Mouse (Mus musculus) midbrain, embryonic 15.5 days (tissue): ENCODE data around the gene Rnf13. TPM values are rescaled to one million over a fixed set of nuclear protein-coding genes. Genes with fewer than 3 reads are reported as not detected.
"Not testable (repeated sequence)": the region's sequence is repeated elsewhere in the genome, so short reads cannot be mapped to it uniquely, and the experiment has no call there.

Experiments used
- ATAC-seq: fragments of 200-750 bp; cut with Nextera tagmentation; replicated peaks from 2 replicates; pipeline ENCODE4 v1.8.0; 2017; ENCODE audit warnings: moderate TSS enrichment
- H3K27ac ChIP-seq: fragments of 300-500 bp; sonication (generic); 2 replicates; pipeline ENCODE4 v1.5.1; 2015; ENCODE audit warnings: mild to moderate bottlenecking, inconsistent platforms
- H3K27me3 ChIP-seq: fragments of 300-500 bp; sonication (generic); replicated peaks from 2 replicates; pipeline ENCODE4 v1.6.1; 2015; ENCODE audit warnings: inconsistent platforms
- H3K36me3 ChIP-seq: fragments of 300-500 bp; sonication (generic); replicated peaks from 2 replicates; pipeline ENCODE4 v1.6.1; 2015; ENCODE audit warnings: inconsistent platforms
- H3K4me1 ChIP-seq: fragments of 300-500 bp; sonication (generic); 2 replicates; pipeline ENCODE4 v1.6.1; 2015; ENCODE audit warnings: inconsistent platforms
- H3K4me2 ChIP-seq: fragments of 300-500 bp; sonication (generic); 2 replicates; pipeline ENCODE4 v1.6.1; 2015; ENCODE audit warnings: inconsistent platforms, mild to moderate bottlenecking, moderate library complexity
- H3K4me3 ChIP-seq: fragments of 300-500 bp; sonication (generic); 2 replicates; pipeline ENCODE4 v1.5.1; 2015; ENCODE audit warnings: mild to moderate bottlenecking, inconsistent platforms
- H3K9ac ChIP-seq: fragments of 300-500 bp; sonication (generic); 2 replicates; pipeline ENCODE4 v1.6.1; 2015; ENCODE audit warnings: mild to moderate bottlenecking, inconsistent platforms
- H3K9me3 ChIP-seq: fragments of 300-500 bp; sonication (generic); 2 replicates; pipeline ENCODE4 v1.6.1; 2016; ENCODE audit warnings: inconsistent platforms
- WGBS: fragments of 180-500 bp; shearing (Covaris S2); methylation state at CpG from one replicate; pipeline ENCODE4 v1.1.7; 2015; ENCODE audit warnings: mixed read lengths; 5-methylcytosine and 5-hydroxymethylcytosine counted together
- polyA plus RNA-seq: library from polyadenylated mRNA; unstranded; fragments of >200 nt; fragmentation: Nextera tagmentation; extraction: Ambion mirVana; gene quantifications from 2 replicates; pipeline ENCODE4 v1.2.1, GENCODE M21; 2015

Rnf13 gene
- polyA plus RNA-seq, 1 experiment from 2014 or later = 76.6 TPM

DNA sequence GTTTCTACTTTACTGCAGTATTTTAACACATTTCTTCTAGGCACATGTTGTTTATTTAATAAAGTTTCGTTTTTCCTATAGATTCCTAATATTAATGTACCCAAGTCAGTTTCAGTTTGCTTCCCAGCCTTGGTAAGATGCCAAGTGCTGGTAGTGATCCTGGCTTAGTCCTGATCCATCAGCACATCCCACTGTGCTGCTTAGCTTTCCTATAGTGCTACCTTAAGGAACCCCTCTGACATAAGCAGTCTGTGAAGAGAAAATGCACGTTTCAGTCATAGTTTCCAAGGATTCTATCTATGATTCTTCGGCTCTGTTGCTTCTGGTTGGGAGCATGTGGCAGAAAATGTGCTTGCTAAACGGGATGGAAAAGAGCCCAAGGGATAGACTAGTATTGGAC lies 52.6 kb downstream of the Rnf13 start:
- Histone ChIP-seq H3K9me3 (no peaks in the 10 kb centered on the region), H3K27me3 (no peaks in the 10 kb centered on the region), H3K4me2 (no peak overlapping the region), H3K36me3 (no peaks in the 10 kb centered on the region), H3K4me3 (no peak overlapping the region), H3K4me1 (no peaks in the 10 kb centered on the region), H3K27ac (no peak overlapping the region), H3K9ac (no peak overlapping the region)
- ATAC-seq = no peak
- 77% methylated on average over 4 of the region's 4 CpGs for WGBS

DNA sequence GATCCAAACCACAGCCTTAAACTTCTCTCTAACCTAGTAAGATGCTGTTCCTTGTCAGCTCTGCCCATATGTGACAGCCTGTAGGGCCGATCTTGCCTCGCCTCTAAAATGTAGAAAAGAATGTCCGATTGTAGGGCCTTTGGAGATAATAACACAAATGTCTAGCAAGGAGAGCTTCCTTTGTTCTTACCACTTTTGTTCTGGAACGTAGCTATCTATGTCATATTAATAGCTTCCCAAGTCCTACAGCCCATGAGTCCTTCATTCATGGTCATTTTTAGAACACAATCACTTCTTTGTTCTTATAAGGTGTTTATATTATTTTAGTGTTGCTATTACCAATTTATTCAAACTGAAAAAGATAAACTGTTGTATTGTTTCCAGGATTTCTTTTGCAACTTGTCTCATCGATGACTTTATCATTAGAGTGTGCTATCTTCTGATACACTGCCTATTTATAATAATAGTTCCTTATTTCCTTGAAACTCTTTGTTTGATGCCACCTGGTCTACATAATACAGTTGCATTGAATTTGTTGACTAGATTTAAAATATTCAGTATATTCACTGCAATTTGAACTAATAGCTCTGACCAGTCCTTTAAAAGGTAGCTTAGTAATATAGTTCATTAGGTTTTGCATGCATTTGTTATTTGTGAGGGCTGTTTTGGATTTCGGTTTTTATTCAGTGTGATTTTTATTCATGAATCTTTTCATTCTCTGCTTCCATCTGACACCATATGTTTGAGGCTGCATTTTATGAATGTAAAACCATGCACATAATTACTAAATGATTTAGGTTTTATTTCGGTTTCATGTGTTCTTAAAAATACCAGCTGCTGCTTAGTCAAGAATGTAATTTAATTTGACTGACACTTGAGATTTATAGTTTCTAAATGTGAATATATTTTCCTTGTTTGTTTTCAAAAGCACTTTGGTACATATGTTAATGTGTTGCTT lies 53.4 kb downstream of the Rnf13 start:
- no peak overlapping the region for H3K4me3 ChIP-seq
- H3K27ac ChIP-seq = no peak overlapping the region
- H3K27me3 ChIP-seq = no peaks in the 10 kb centered on the region
- no peak for ATAC-seq
- no peak overlapping the region for H3K4me2 ChIP-seq
- 72% methylated on average over 7 of the region's 7 CpGs for WGBS
- no peaks in the 10 kb centered on the region for H3K9me3 ChIP-seq
- no peak overlapping the region for H3K9ac ChIP-seq
- no peaks in the 10 kb centered on the region for H3K36me3 ChIP-seq
- no peaks in the 10 kb centered on the region for H3K4me1 ChIP-seq

DNA sequence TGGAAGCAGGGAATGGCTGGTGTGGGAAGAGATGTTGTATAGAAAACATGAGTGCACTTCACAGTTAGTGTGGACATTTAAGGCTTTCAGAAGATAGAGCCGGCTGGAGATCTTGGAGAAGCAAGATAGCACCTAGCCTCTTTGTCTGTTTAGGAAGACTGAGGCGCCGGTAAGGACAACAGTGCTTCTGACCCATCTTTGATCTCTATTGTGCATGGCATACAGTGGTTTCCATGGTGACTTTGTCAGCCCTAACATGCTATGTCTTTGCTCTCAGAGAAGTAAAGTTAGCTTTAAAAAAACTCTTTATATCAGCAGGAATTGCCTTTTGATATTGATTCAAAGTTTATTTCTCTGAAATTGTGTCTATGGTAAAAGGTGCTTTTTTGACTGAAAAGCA lies 55.2 kb downstream of the Rnf13 start:
- no peaks in the 10 kb centered on the region; the same call in 1 of the 2 replicates for H3K4me1 ChIP-seq
- no peaks in the 10 kb centered on the region for H3K27me3 ChIP-seq
- WGBS = 32% methylated on average over 3 of the region's 3 CpGs
- H3K27ac ChIP-seq = no peak overlapping the region
- 0 out of 2 replicates have a peak, but pooled peaks have one; percentile 73 for ATAC-seq
- H3K4me3 ChIP-seq = no peak overlapping the region
- H3K9me3 ChIP-seq = no peaks in the 10 kb centered on the region
- no peak overlapping the region for H3K4me2 ChIP-seq
- H3K36me3 ChIP-seq = no peaks in the 10 kb centered on the region
- H3K9ac ChIP-seq = no peak overlapping the region

DNA sequence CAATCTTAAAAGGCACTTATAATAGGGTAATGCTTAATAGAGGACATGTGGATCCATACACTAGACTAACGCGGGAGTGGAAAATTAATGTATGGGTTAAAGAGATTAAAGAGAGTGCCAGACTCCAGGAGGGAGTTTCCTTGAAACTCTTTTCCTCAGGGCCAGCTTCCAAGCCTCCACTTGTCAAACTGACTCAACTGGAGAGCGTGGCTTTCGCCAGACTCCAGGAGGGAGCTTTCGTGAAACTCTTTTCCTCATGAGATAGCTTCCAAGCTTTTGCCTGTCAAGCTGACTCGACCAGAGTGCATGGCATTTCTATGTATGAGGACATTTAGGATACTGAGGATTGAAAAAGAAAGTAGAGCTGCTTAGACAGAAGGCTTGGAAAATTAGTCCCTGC lies 59.2 kb downstream of the Rnf13 start:
- not testable (repeated sequence) for H3K36me3 ChIP-seq, H3K4me1 ChIP-seq, H3K9me3 ChIP-seq, H3K4me2 ChIP-seq, H3K4me3 ChIP-seq, H3K27ac ChIP-seq, H3K9ac ChIP-seq, ATAC-seq, H3K27me3 ChIP-seq
- 27% methylated on average over 6 of the region's 6 CpGs for WGBS

DNA sequence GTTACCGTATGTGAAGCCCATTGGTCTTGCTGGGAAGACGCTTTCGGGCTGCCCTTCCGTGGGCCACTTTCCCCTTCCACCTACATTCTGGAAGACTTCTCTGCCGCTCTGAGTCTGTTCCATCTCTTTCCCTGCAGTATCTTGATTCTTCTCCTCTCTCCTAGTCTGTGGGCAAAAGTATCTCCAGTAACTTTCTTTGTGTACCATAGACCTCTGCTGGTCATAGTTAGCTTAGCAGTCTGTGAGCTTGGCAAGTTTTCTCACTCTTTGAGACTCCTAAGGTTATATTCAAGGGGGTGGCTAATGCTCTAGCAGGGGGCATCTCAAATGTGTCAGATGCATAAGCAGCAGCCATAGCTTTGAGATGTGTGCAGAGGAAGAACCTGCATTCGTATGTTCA lies 79.6 kb downstream of the Rnf13 start:
- H3K9ac ChIP-seq = no peak overlapping the region
- no peak for ATAC-seq
- H3K4me1 ChIP-seq = no peaks in the 10 kb centered on the region
- WGBS = 87% methylated on average over 6 of the region's 6 CpGs
- no peak overlapping the region for H3K4me2 ChIP-seq
- no peaks in the 10 kb centered on the region for H3K9me3 ChIP-seq
- no peaks in the 10 kb centered on the region for H3K36me3 ChIP-seq
- H3K27me3 ChIP-seq = no peaks in the 10 kb centered on the region
- no peak overlapping the region for H3K4me3 ChIP-seq
- H3K27ac ChIP-seq = no peak overlapping the region

DNA sequence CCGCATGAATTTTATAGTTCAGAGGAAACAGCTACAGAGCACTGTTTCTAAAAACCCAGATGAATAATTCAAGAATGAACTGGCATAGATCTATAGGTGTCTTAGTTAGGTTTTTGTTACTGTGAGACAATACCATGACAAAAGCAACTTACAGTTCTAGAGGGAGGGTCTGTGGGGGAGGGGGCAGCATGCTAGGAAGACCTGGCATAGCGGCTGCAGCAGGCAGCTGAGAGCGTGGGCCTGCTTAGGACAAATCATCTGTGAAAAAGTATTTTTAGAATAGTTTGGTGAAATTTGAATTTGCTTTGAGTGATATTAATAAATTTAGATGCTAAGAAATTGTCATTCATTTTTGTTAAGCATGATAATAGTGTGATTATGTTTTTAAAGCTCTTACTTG lies 90.0 kb downstream of the Rnf13 start:
- H3K9ac ChIP-seq = no peak overlapping the region
- H3K4me1 ChIP-seq = no peaks in the 10 kb centered on the region
- 77% methylated on average over 3 of the region's 3 CpGs for WGBS
- H3K27ac ChIP-seq = no peak overlapping the region
- no peaks in the 10 kb centered on the region for H3K9me3 ChIP-seq
- H3K27me3 ChIP-seq = no peaks in the 10 kb centered on the region
- ATAC-seq = no peak
- H3K4me3 ChIP-seq = no peak overlapping the region
- no peak overlapping the region for H3K4me2 ChIP-seq
- peaks cover 2% of the 10 kb centered on the region; the same call in 1 of the 2 replicates for H3K36me3 ChIP-seq

DNA sequence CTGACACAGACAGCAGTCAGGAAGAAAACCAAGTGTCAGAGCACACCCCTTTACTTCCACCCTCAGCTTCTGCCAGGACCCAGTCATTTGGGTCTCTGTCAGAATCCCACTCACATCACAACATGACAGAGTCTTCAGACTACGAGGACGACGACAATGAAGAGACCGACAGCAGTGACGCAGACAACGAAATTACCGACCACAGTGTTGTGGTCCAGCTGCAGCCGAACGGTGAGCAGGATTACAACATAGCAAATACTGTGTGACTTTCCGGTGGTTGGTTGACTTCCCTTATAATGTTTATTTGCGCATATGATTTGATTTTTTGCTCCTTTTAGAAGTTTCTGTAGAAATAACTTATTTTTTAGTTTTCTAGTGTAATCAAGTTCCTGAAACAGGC lies 97.7 kb downstream of the Rnf13 start:
- H3K27me3 ChIP-seq = no peaks in the 10 kb centered on the region
- 91% methylated on average over 11 of the region's 11 CpGs for WGBS
- H3K4me3 ChIP-seq = no peak overlapping the region
- H3K4me1 ChIP-seq = no peaks in the 10 kb centered on the region
- no peak overlapping the region for H3K27ac ChIP-seq
- no peaks in the 10 kb centered on the region for H3K9me3 ChIP-seq
- ATAC-seq = no peak
- H3K36me3 ChIP-seq = no peaks in the 10 kb centered on the region; the same call in 1 of the 2 replicates
- H3K4me2 ChIP-seq = no peak overlapping the region
- no peak overlapping the region for H3K9ac ChIP-seq

DNA sequence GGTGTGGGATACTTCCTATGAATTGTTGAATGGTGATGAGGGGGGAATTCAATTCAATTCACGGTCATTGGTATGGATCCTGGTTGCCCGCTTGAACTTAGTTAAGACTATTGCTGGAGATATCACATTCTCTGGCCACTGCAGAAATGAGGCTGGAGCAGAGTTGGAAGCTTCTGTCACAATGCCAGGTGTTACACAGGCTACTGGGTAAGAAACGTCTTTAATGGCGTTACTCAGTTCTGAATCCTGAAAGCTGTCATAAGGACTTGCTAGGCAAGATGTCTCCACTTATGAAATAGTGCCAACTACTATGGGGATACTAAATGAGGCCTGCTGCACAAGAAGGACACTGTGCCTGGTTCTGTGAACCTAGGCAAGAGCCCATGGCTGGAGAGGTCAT lies 101.0 kb downstream of the Rnf13 start:
- no peak overlapping the region for H3K4me2 ChIP-seq
- peaks cover 11% of the 10 kb centered on the region for H3K36me3 ChIP-seq
- 95% methylated on average over 4 of the region's 4 CpGs for WGBS
- H3K27me3 ChIP-seq = no peaks in the 10 kb centered on the region
- no peak overlapping the region for H3K9ac ChIP-seq
- no peak overlapping the region for H3K4me3 ChIP-seq
- ATAC-seq = no peak
- H3K27ac ChIP-seq = no peak overlapping the region
- H3K4me1 ChIP-seq = no peaks in the 10 kb centered on the region
- H3K9me3 ChIP-seq = no peaks in the 10 kb centered on the region

DNA sequence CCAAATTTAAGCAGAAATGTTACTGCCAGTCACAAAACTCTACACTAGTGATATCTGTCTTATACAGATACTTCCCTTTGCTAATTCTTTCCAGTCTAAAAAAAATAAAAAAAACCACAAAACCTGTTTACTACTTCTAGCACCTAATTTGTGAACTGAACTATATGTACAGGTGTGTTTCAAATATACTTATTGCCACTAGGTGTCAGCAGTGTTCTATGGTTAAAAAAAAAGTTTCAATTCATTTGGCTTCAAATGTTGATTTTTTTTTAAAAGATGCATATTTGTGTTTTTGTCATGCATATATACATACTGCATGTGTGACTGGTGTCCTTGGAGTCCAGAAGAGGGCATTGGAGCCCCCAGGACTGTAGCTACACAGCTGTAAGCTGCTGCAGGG lies 107.9 kb downstream of the Rnf13 start:
- H3K4me1 ChIP-seq = peaks cover 26% of the 10 kb centered on the region
- H3K27ac ChIP-seq = no peak overlapping the region
- ATAC-seq = no peak
- H3K4me3 ChIP-seq = no peak overlapping the region
- H3K4me2 ChIP-seq = no peak overlapping the region
- peaks cover 26% of the 10 kb centered on the region for H3K36me3 ChIP-seq
- no peaks in the 10 kb centered on the region for H3K27me3 ChIP-seq
- H3K9me3 ChIP-seq = no peaks in the 10 kb centered on the region
- H3K9ac ChIP-seq = no peak overlapping the region

DNA sequence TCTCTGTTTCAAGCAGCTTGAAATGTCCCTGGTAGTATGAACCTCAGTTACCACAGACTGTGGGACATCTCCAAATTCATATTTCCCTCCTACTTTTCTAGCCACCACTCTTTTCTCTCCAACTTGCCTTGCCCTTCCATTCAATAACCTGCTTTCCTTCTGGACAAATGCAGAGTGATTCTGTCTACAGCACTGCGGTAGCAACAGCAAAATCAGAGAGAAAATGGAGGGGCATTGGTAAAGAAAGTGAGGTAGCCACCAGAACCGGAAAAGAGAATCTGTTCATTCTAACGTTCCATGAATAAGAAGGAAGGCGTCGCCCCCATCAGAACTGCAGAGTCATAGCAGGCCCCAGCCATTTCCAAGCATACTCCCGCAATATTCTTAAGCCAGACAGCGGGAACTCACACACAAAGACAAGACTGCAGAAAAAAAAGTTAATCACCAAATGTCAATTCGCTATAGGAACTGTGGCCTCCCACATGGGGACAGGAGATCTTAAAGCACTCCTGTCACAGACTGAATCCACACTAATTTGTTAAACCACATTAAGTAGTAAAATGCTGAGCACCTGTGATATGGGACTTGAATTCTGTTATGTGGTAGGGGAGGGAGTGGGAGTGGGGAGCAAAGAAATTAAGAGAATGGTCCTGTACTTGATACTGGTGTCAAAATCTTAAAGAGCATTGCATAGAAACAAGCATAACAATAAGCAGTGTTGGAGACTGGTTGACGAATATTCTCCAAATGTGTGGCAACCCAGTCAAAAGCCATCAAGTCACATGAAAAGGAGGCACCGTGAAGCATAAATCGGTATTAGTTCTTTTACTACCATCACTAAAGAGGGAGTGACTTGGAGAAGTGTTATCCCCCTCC lies 110.2 kb downstream of the Rnf13 start:
- Histone ChIP-seq H3K4me1 (peaks cover 26% of the 10 kb centered on the region), H3K4me2 (peak overlapping the region; percentile 61), H3K4me3 (peak overlapping the region; percentile 99), H3K27me3 (no peaks in the 10 kb centered on the region), H3K27ac (peak overlapping the region; percentile 100), H3K36me3 (peaks cover 22% of the 10 kb centered on the region), H3K9me3 (no peaks in the 10 kb centered on the region), H3K9ac (peak overlapping the region; percentile 99)
- no peak for ATAC-seq
- WGBS = 8% methylated on average over 11 of the region's 11 CpGs

DNA sequence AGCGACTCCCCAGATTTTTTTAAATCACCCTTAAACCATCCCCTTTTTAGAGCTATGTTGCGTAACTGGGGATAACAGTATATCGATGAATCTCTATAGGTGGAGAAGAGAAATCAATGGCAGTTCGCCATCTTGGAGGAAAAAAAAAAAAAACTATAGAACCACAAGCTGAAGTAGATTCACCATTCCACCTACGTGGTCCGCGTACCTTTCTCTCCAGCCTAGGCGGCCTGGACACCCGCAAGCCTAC lies 110.7 kb downstream of the Rnf13 start:
- Histone ChIP-seq H3K9ac (peak overlapping the region; percentile 99), H3K4me3 (peak overlapping the region; percentile 99), H3K4me2 (peak overlapping the region; percentile 61), H3K27me3 (no peaks in the 10 kb centered on the region), H3K36me3 (peaks cover 16% of the 10 kb centered on the region), H3K27ac (peak overlapping the region; percentile 100), H3K9me3 (no peaks in the 10 kb centered on the region), H3K4me1 (peaks cover 26% of the 10 kb centered on the region)
- 0 out of 2 replicates have a peak, but pooled peaks have one; percentile 0 for ATAC-seq
- WGBS = 1% methylated on average over 9 of the region's 9 CpGs

DNA sequence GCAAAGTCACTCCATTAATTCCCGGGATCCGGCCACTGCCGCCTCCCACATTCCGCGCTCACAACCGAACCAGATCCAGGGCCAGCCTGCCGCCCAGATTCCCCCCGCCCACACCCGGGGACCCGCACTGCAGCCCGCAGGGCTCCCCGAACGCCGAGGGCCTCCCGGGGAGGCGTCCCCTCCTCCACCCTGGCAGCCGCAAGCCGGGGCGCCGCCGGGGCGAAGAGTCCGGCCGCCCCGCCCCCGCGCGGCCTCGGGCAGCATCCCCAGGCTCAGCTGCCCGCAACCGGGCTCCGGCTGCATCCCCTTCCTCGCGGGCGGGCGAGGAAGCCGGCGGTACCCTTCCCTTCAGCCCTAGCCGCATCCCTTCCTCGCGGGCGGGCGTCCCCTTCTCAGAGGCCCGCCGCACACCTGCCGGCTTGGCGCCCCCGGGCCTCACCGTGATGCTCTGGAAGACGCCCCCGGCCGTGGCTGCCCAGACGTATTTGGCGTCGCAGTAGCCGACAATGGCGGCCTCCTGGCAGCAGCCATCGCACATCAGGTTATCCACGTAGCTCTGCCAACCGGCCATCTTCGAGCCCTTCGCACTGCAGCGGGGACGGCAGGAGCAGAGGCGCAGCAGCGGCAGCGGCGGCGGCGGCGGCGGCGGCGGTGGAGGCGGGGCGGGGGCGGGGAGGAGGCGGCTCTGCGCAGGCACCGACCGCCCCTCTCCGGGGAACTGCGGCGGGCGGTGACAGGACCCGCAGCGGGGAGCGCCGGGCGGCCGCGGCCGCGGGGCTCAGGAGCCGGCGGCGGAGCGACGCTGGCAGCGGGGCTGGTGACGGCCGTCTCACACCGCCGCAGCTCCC lies 111.3 kb downstream of the Rnf13 start:
- WGBS = under 1% methylated on average over 65 of the region's 104 CpGs

More for the DNA sequence above, 111.3 kb downstream of the Rnf13 start:
- Histone ChIP-seq H3K9ac (peak overlapping the region; percentile 99), H3K4me2 (peak overlapping the region; percentile 61), H3K4me1 (peaks cover 26% of the 10 kb centered on the region), H3K9me3 (no peaks in the 10 kb centered on the region), H3K4me3 (peak overlapping the region; percentile 99), H3K27me3 (no peaks in the 10 kb centered on the region), H3K27ac (peak overlapping the region; percentile 100), H3K36me3 (peaks cover 16% of the 10 kb centered on the region)
- ATAC-seq = peak; percentile 93
